Mouse (Mus musculus) megakaryocyte progenitor cell, adult 5-6 weeks (primary cell): ENCODE measurements around the gene Mapk3. TPM values are rescaled to one million over a fixed set of nuclear protein-coding genes. Genes with fewer than 3 reads are reported as not detected.
"Not testable (repeated sequence)": the region's sequence is repeated elsewhere in the genome, so short reads cannot be mapped to it uniquely, and the experiment has no call there.

ENCODE experiments used
- ATAC-seq: replicated peaks from 2 replicates; pipeline ENCODE4 v1.8.0; 2016; ENCODE audit warnings: mild to moderate bottlenecking, moderate TSS enrichment, inconsistent platforms; ENCODE audit not compliant: poor library complexity
- total RNA-seq, 2 experiments: library from RNA; stranded (forward) in 1 of 2; stranded (reverse) in 1 of 2; fragments of 157-497, 149-512 nt in 1 of 2; fragments of 200-1000 nt in 1 of 2; gene quantifications; 2 replicates each; pipeline versions ENCODE4 v1.2.3 to v1.2.4; 2015 to 2017

Mapk3 gene
- total RNA-seq, 2 experiments from 2014 or later, result 36.0 to 86.5 TPM

- no peak for ATAC-seq
Measured at GRCm38 (mm10) chr7:126758539-126758938, 862 bp upstream of the Mapk3 start.

GRCm38 (mm10) chr7:126759672-126760390 lies 430 bp downstream of the Mapk3 start:
- no peak for ATAC-seq

GRCm38 (mm10) chr7:126760391-126760802 lies 996 bp downstream of the Mapk3 start:
- ATAC-seq, result no peak

GRCm38 (mm10) chr7:126760956-126761355 lies 1.6 kb downstream of the Mapk3 start:
- ATAC-seq, result no peak

GRCm38 (mm10) chr7:126761529-126762067 lies 2.2 kb downstream of the Mapk3 start:
- ATAC-seq, result no peak

GRCm38 (mm10) chr7:126762471-126763008 lies 3.1 kb downstream of the Mapk3 start:
- ATAC-seq, result 0 out of 2 replicates have a peak, but pooled peaks have one; percentile 3

GRCm38 (mm10) chr7:126765540-126765939 lies 6.1 kb downstream of the Mapk3 start:
- ATAC-seq, result 0 out of 2 replicates have a peak, but pooled peaks have one; percentile 6

- peak; percentile 28; the same call in 1 of the 2 replicates for ATAC-seq
Measured at GRCm38 (mm10) chr7:126766201-126766600, 6.8 kb downstream of the Mapk3 start, which contains the start of gene Gdpd3. Gene Gdpd3 (plus strand): TSS chr7:126766334.

- no peak for ATAC-seq
Measured at GRCm38 (mm10) chr7:126767001-126767400, 7.6 kb downstream of the Mapk3 start.

GRCm38 (mm10) chr7:126770784-126771183 lies 11.4 kb downstream of the Mapk3 start:
- peak; percentile 87 for ATAC-seq

- no peak for ATAC-seq
Measured at GRCm38 (mm10) chr7:126773351-126773750, 13.9 kb downstream of the Mapk3 start.

GRCm38 (mm10) chr7:126774463-126774862 lies 15.1 kb downstream of the Mapk3 start:
- no peak for ATAC-seq

- ATAC-seq, result no peak
Measured at GRCm38 (mm10) chr7:126775185-126775977, 16.0 kb downstream of the Mapk3 start.

GRCm38 (mm10) chr7:126775978-126776234 lies 16.5 kb downstream of the Mapk3 start:
- ATAC-seq, result no peak

GRCm38 (mm10) chr7:126776598-126777057 lies 17.2 kb downstream of the Mapk3 start, which contains the start of gene Ypel3:
Gene Ypel3 (plus strand): TSS chr7:126776955.
- ATAC-seq, result peak; percentile 88

GRCm38 (mm10) chr7:126777476-126777875 lies 18.1 kb downstream of the Mapk3 start:
- no peak for ATAC-seq

- ATAC-seq, result no peak
Measured at GRCm38 (mm10) chr7:126778147-126778546, 18.7 kb downstream of the Mapk3 start.

- not testable (repeated sequence) for ATAC-seq
Measured at GRCm38 (mm10) chr7:126779101-126779500, 19.7 kb downstream of the Mapk3 start.

- ATAC-seq, result peak; percentile 61
Measured at GRCm38 (mm10) chr7:126779983-126780970, 20.9 kb downstream of the Mapk3 start.

- ATAC-seq, result no peak
Measured at GRCm38 (mm10) chr7:126780971-126781635, 21.7 kb downstream of the Mapk3 start, which contains the start of gene Tbx6. Gene Tbx6 (plus strand): TSS chr7:126781483.
